Mouse (Mus musculus): ENCODE measurements around the gene Olfr844.

Olfr844 gene

DNA sequence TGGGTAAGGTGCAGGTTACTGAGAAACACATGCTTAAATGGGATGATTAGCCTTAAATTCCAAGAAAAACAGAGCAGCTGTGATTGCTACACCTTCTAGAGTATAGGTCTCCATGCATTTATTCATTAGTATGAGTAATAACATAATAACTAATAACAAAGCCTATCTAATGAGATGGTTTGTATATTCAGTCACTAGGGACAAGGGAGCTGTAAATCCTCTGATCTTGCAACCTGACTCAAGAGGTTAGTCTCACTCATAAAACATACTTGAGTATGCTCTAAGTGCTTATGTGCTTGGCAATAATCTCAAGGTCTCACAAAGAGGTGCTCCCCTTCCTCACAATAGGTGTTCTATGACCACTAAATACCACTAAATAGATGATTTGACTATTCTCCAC, at the start of gene Olfr844:
Gene Olfr844 (plus strand): TSS at position 301 of the 400 bp plus-strand sequence.
- DNase-seq (ENCODE audit: low spot score), result no peak

DNA sequence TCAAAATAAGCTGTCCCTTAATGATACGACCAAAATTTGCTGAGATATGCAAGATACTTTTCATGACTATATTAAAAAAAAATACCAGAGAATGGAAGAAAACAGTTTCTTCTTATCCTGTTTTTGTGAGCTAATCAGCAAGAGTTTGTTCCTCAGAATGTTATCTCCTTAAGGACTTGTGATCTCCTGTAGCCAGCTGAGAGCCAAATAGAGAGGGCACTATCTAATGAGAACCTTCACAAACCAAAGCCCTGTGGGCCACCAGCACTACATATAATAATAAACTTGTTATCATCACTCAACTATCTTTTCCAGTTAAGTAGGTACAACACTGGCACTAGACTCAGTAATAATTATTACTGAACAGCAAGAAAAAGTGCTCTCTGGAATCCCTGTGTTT, 20.0 kb downstream of the Olfr844 start, which contains the start of gene Olfr845:
Gene Olfr845 (plus strand): TSS at position 301 of the 400 bp plus-strand sequence.
- no peak for DNase-seq (ENCODE audit: low spot score)

DNA sequence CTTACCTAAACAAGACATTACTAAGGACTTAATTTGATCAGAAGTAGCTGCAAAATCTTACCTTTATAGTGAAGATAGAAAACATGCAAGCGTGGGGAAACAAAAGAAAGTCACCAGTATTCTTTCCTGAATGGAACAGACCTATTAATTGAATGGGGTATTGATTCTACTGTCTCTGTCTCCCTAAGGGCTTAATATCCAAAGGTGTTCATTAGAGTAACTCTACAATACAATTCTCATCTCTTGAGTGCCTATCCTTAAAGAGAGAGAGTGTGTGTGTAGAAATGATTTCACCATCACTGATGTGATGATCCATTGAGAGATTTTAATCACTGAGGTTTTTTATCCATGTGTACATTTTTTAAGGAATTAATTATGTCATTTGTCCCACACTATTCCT, 47.8 kb downstream of the Olfr844 start, which contains the start of gene Olfr846:
Gene Olfr846 (minus strand): TSS at position 101 of the 400 bp plus-strand sequence.
- DNase-seq (ENCODE audit: low spot score), result no peak
